Mouse (Mus musculus): Measurements from ENCODE around the gene Gja6. TPM values are rescaled to one million over a fixed set of nuclear protein-coding genes. Genes with fewer than 3 reads are reported as not detected.

Gja6 gene
- polyA plus RNA-seq, 1 experiment: 0.47 TPM

DNA sequence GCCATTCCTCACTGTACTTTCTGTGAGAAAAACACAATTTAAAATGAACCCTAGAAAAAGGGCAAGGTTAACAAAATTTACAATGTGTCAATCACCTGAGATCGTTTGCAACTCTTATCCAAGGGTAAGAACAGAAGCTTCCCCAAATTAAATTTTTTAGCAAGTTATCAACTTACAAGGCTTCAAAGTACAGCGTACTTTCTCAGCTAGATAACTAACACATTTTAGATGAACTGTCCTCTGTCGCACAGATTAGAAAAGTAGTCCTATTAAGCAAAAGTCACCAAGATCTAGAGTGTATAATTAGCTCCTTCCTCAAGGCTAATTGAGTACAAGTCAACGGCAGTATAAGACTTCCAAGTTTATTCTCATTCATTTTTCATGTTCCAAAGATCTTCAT lies 939 bp downstream of the Gja6 start:
- 85% methylated on average over 4 of the region's 4 CpGs for WGBS
- no peaks in the 10 kb centered on the region; the same call in 1 of the 2 replicates for H3K4me1 ChIP-seq (ENCODE audit: control insufficient read depth, insufficient read depth, low read length)
- H3K27ac ChIP-seq (ENCODE audit: insufficient read depth, low read length): no peak overlapping the region
- no peak overlapping the region for H3K4me3 ChIP-seq (replicated peaks; ENCODE audit: insufficient read depth, low read depth, low read length)
- no peak for DNase-seq
- TF ChIP-seq POLR2A (IDR thresholded peaks at IDR 0.05; ENCODE audit: borderline replicate concordance, insufficient read depth, low read length) (no peak), CTCF (IDR thresholded peaks at IDR 0.05; ENCODE audit: borderline replicate concordance, insufficient read depth, low read depth, low read length) (no peak)
- H3K27me3 ChIP-seq (ENCODE audit: control insufficient read depth, insufficient read depth, low read length): no peaks in the 10 kb centered on the region

DNA sequence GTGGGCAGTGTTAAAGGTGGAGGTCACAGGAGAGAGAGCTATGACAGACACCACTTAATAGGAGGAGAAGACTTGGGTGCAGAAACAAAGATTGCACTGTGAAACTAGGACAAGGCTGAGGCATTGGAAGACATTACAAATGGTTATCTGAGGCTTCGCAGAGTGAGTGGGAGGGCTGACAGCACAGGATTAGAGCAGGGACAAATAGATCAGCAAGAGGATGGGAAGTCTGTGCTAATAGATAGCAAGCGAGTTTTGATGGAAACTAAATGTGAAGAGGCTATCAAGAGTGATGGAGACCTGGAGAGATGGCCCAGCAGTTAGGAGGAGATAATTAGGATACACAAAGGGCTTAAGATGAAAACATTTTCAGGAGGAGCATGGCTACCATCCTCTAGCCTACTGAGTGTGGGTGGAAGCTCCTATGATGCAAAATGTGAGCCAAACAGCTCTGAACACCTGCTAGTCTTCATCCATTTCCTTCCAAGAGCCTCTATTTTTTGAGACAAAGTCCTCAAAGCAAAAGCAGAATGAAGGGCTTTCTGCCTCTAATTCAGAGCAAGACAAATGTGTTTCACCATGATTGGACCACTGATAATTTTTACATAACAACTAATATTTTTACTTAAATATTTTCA lies 1.7 kb downstream of the Gja6 start:
- Histone ChIP-seq H3K4me1 (ENCODE audit: control insufficient read depth, insufficient read depth, low read length) (no peaks in the 10 kb centered on the region; the same call in 1 of the 2 replicates), H3K4me3 (replicated peaks; ENCODE audit: insufficient read depth, low read depth, low read length) (no peak overlapping the region), H3K27me3 (ENCODE audit: control insufficient read depth, insufficient read depth, low read length) (no peaks in the 10 kb centered on the region), H3K27ac (ENCODE audit: insufficient read depth, low read length) (peak overlapping the region; percentile 56; the same call in 1 of the 2 replicates)
- TF ChIP-seq CTCF (IDR thresholded peaks at IDR 0.05; ENCODE audit: borderline replicate concordance, insufficient read depth, low read depth, low read length): no peak
- TF ChIP-seq POLR2A (IDR thresholded peaks at IDR 0.05; ENCODE audit: borderline replicate concordance, insufficient read depth, low read length): no peak
- WGBS: 17% methylated on average over 2 of the region's 2 CpGs
- peak in 1 of 2 experiments; percentile 28 for DNase-seq

DNA sequence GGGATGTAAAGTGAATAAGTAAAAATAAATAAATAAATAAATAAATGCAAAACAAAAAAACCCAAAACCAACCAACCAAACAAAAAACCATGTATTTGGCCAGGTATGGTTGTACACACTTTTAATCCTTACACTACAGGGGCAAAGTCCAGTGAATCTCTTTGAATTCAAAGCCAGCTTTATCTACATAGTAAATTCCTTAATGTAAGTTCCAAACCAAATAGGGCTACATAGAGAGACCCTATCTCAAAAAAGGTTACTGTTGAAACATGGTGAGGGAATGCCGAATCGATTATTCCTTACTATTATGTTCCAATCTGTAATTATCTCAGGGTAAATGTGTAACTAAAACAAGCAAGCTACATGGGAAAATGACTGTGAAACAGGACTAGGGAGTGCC lies 5.7 kb downstream of the Gja6 start:
- TF ChIP-seq POLR2A (IDR thresholded peaks at IDR 0.05; ENCODE audit: borderline replicate concordance, insufficient read depth, low read length) (no peak), CTCF (IDR thresholded peaks at IDR 0.05; ENCODE audit: borderline replicate concordance, insufficient read depth, low read depth, low read length) (no peak)
- Histone ChIP-seq H3K4me1 (ENCODE audit: control insufficient read depth, insufficient read depth, low read length) (no peaks in the 10 kb centered on the region; the same call in 1 of the 2 replicates), H3K27me3 (ENCODE audit: control insufficient read depth, insufficient read depth, low read length) (no peaks in the 10 kb centered on the region), H3K27ac (ENCODE audit: insufficient read depth, low read length) (no peak overlapping the region), H3K4me3 (replicated peaks; ENCODE audit: insufficient read depth, low read depth, low read length) (no peak overlapping the region)
- 93% methylated on average over 2 of the region's 2 CpGs for WGBS
- no peak for DNase-seq

DNA sequence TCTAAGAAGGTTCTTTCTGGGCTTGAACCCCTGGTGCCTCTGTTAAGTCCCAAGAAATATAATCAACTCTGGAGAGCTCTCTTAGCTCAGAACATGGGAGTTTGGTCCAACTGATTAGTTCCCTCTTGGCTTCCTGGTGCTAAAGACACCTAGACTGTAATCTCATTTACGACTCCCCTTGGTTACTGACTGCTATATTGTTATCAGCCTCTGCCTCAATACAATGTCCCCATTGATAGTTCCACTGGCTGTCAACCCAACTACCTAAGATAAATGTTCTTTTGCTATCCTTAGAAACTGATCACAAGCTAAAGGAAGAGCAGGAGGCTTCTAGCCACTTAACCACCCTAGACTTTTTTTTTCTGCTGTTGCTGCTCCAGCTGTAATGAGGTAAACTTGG lies 14.8 kb downstream of the Gja6 start:
- Histone ChIP-seq H3K27ac (ENCODE audit: insufficient read depth, low read length) (no peak overlapping the region), H3K4me3 (replicated peaks; ENCODE audit: insufficient read depth, low read depth, low read length) (no peak overlapping the region), H3K4me1 (ENCODE audit: control insufficient read depth, insufficient read depth, low read length) (no peaks in the 10 kb centered on the region), H3K27me3 (ENCODE audit: control insufficient read depth, insufficient read depth, low read length) (no peaks in the 10 kb centered on the region)
- 55% methylated on average over 1 of the region's 1 CpGs for WGBS
- TF ChIP-seq POLR2A (IDR thresholded peaks at IDR 0.05; ENCODE audit: borderline replicate concordance, insufficient read depth, low read length): no peak
- TF ChIP-seq CTCF (IDR thresholded peaks at IDR 0.05; ENCODE audit: borderline replicate concordance, insufficient read depth, low read depth, low read length): no peak
- DNase-seq: no peak

DNA sequence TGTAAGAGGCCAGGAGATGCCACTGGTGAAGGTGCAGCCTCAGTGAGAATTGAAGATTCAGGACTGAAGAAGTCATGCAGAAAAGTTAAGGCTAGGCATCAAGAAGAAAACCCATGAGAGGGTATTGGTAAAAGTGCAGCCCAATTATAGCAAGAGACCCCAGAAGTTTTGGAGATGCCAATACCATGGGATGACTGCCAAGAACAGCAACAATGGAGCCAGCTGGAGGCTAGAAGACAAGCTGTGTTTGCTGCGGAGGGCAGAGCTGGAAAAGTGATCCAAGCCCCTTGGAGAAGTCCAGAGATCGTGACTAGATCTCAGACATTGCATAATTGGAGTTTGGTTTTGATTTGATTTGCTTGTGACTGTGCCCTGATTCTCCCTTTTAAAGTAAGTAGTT lies 20.6 kb downstream of the Gja6 start:
- Histone ChIP-seq H3K27me3 (ENCODE audit: control insufficient read depth, insufficient read depth, low read length) (no peaks in the 10 kb centered on the region), H3K4me3 (replicated peaks; ENCODE audit: insufficient read depth, low read depth, low read length) (no peak overlapping the region), H3K4me1 (ENCODE audit: control insufficient read depth, insufficient read depth, low read length) (no peaks in the 10 kb centered on the region; the same call in 1 of the 2 replicates), H3K27ac (ENCODE audit: insufficient read depth, low read length) (no peak overlapping the region)
- peak in 1 of 2 experiments; percentile 12 for DNase-seq
- WGBS: 12% methylated on average over 2 of the region's 2 CpGs
- TF ChIP-seq POLR2A (IDR thresholded peaks at IDR 0.05; ENCODE audit: borderline replicate concordance, insufficient read depth, low read length): no peak

DNA sequence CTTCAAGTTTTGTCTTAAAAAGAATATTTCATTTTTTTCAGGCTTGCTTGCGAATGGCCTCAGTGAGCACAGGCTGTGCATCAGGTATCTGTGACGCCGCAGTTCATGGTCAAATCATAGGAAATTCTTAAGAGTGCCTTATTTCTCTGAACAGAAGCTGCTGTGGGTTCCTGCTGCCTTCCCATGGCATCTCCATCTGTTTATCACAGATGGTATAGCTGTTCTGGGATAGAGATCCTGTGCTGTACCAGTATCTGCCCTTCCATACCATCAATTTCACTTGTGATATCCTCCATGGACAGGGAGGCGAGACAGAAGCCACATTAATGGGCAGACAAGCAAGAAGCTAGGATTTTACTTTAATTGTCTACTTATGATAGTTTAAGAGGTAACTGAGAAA lies 40.3 kb downstream of the Gja6 start:
- H3K27me3 ChIP-seq (ENCODE audit: control insufficient read depth, insufficient read depth, low read length): no peaks in the 10 kb centered on the region
- H3K4me1 ChIP-seq (ENCODE audit: control insufficient read depth, insufficient read depth, low read length): no peaks in the 10 kb centered on the region; the same call in 1 of the 2 replicates
- TF ChIP-seq POLR2A (IDR thresholded peaks at IDR 0.05; ENCODE audit: borderline replicate concordance, insufficient read depth, low read length): no peak
- TF ChIP-seq CTCF (IDR thresholded peaks at IDR 0.05; ENCODE audit: borderline replicate concordance, insufficient read depth, low read depth, low read length): no peak
- no peak overlapping the region for H3K4me3 ChIP-seq (replicated peaks; ENCODE audit: insufficient read depth, low read depth, low read length)
- peak; percentile 49 to 80 for DNase-seq
- no peak overlapping the region; the same call in 1 of the 2 replicates for H3K27ac ChIP-seq (ENCODE audit: insufficient read depth, low read length)
- WGBS: 42% methylated on average over 4 of the region's 4 CpGs

DNA sequence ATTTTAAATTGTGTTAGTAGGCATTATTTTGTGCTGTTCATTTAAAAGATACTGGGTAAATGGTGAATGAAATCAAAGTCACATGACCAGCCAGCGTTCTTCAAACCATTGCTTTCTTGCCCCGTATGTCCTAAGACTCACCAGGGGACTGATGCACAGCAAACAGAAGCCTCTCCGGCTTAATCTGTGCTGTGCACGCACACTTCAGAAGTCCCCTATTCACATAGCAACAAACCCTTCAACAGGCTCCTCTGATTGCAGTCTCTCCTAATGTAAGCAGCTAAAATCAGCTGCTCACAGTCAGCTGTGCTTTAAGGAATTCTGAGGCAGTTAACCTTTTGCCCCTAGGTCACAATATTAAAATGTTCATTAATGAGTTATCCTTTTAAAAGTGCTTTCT lies 41.8 kb downstream of the Gja6 start:
- Histone ChIP-seq H3K27me3 (ENCODE audit: control insufficient read depth, insufficient read depth, low read length) (no peaks in the 10 kb centered on the region), H3K4me3 (replicated peaks; ENCODE audit: insufficient read depth, low read depth, low read length) (no peak overlapping the region), H3K27ac (ENCODE audit: insufficient read depth, low read length) (no peak overlapping the region), H3K4me1 (ENCODE audit: control insufficient read depth, insufficient read depth, low read length) (no peaks in the 10 kb centered on the region; the same call in 1 of the 2 replicates)
- WGBS: 62% methylated on average over 4 of the region's 4 CpGs
- DNase-seq: no peak
- TF ChIP-seq POLR2A (IDR thresholded peaks at IDR 0.05; ENCODE audit: borderline replicate concordance, insufficient read depth, low read length) (no peak), CTCF (IDR thresholded peaks at IDR 0.05; ENCODE audit: borderline replicate concordance, insufficient read depth, low read depth, low read length) (no peak)

DNA sequence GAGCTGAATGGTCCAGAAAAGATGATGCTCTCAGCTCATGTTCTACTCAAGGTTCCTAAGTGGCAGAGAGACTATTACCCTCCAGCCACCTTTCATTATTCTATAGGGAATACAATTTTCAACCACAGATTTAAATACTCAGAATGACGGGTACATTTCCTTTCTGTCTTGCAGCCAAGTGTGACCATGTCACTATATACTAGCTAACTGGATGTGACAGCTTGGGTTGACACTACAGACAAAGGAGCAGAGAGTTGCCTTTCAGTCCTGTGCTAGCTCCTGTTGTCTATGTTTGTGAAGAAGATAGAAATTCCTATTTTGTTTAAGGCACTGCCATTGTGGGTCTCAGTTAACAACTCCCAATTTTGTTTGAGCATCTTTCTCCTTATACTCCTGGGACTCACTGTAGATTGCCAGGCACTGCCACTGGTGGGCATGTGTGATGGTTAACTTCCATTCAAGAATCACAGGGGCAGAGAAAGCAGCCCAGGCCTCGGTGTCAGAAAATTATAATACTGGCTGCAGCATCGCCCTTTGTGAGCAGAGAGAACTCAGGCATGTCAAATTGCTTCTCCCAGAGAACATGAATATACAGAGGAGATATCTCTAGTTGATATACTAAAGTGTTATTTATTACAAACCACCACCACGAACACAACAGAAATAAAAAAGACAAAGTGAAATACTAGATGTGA lies 43.0 kb downstream of the Gja6 start:
- H3K27ac ChIP-seq (ENCODE audit: insufficient read depth, low read length): no peak overlapping the region
- no peaks in the 10 kb centered on the region for H3K27me3 ChIP-seq (ENCODE audit: control insufficient read depth, insufficient read depth, low read length)
- DNase-seq: peak; percentile 26 to 63
- TF ChIP-seq POLR2A (IDR thresholded peaks at IDR 0.05; ENCODE audit: borderline replicate concordance, insufficient read depth, low read length) (no peak), CTCF (IDR thresholded peaks at IDR 0.05; ENCODE audit: borderline replicate concordance, insufficient read depth, low read depth, low read length) (no peak)
- H3K4me3 ChIP-seq (replicated peaks; ENCODE audit: insufficient read depth, low read depth, low read length): no peak overlapping the region
- WGBS: 29% methylated on average over 4 of the region's 4 CpGs
- no peaks in the 10 kb centered on the region; the same call in 1 of the 2 replicates for H3K4me1 ChIP-seq (ENCODE audit: control insufficient read depth, insufficient read depth, low read length)

Other genes with a start within 250 kb of the Gja6 start
- 0.13 and 0.17 TPM in 2 replicates for gene Ppef1, start 171.3 kb downstream of the Gja6 start, polyA plus RNA-seq (2012; rRNA removed)
- 0.08 and 0.11 TPM in 2 replicates for gene Rs1, start 139.0 kb downstream of the Gja6 start, polyA plus RNA-seq (2012; rRNA removed)
- 13.5 and 15.7 TPM in 2 replicates for gene Cdkl5, start 87.7 kb upstream of the Gja6 start, polyA plus RNA-seq (2012; rRNA removed)
- gene Scml2, start 210.1 kb upstream of the Gja6 start, polyA plus RNA-seq (2012; rRNA removed): 0.26 and 0.43 TPM in 2 replicates